Mouse (Mus musculus) R1 (cell line): ENCODE data around the gene Per1.

Experiments used
- DNase-seq: peaks from one replicate; pipeline ENCODE4 v3.0.0-alpha.2; 2018; ENCODE audit warnings: low read depth, low spot score

Per1 gene

GRCm38 (mm10) chr11:69094697-69095429 is at the start of gene Per1:
TSS of gene Per1 (plus strand) at chr11:69095217.
- DNase-seq, result peak; percentile 100

DNA sequence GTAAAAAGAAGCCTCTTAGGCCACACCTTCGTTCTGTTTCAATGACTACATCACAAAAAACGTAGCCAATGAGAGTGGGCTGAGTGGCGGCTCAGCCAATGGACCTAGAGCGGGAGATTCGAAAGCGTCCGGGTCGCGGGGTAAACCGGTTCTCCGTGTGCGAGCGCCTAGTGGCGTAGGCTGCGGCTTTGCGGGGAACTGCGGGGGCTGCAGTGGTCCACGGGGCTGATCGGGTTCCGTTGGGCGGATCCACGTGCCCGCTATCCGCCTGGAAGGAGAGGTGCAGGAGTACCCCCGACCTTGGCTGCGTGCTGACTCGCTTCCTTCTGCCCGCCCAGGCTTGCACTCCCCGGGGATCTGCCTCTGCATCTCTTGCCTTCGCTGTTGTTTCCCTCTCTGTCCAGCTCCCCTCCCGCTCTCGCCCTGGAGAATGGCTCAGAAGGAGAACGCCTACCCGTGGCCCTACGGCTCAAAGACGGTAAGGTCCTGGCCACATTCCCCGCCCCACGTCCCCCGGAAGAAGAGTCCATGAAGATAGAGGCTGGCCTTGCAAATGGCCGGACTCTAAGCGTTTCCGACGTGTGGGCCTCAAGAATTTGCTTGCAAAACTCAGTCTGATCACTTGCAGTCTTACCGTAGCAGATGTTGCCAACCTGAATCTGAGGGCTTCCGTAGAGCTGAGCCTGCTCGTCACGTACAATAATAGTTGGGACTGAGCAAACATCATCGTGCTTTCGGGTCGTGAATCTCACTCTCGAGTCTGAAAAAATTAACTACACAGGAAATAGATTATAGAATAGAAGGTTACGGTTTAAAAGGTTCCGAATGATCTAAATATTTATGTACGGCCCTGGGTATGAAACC is 49.3 kb upstream of the Per1 start, which contains the start of gene Aurkb:
Gene Aurkb, plus strand, starts transcription at position 117 of the 864 bp plus-strand sequence.
- peak; percentile 94 for DNase-seq

- DNase-seq, result no peak
Measured at GRCm38 (mm10) chr11:69046395-69046774, 48.6 kb upstream of the Per1 start.

GRCm38 (mm10) chr11:69047592-69047991 is 47.4 kb upstream of the Per1 start:
- no peak for DNase-seq

DNA sequence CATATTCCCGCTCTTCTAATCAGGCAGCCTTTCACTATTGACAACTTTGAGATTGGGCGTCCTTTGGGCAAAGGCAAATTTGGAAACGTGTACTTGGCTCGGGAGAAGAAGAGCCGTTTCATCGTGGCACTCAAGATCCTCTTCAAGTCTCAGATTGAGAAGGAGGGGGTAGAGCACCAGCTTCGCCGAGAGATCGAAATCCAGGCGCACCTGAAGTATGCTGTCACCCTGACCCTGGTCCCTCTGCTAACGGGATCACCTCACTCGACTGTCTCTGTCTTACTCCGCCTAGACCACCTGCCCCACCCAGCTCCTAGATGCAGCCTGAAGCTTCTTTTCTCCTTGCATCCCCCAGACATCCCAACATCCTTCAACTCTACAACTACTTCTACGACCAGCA is 46.9 kb upstream of the Per1 start:
- DNase-seq, result no peak

DNA sequence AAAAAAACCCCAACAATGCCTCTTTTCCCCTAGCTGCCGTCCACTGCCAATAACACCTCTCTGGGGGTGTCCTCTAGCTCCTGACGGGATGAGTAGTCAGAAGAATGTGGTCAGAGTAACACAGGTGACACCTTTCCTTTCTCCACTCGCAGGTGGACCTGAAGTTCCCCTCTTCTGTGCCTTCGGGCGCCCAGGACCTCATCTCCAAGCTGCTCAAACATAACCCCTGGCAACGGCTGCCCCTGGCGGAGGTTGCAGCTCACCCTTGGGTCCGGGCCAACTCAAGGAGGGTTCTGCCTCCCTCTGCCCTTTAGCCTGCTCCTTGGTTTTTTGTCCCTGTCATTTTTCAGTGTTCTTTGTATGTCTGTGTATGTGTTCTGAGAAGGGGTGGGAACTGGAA is 44.3 kb upstream of the Per1 start:
- DNase-seq, result no peak

GRCm38 (mm10) chr11:69051771-69052170 is 43.2 kb upstream of the Per1 start:
- DNase-seq, result no peak

DNA sequence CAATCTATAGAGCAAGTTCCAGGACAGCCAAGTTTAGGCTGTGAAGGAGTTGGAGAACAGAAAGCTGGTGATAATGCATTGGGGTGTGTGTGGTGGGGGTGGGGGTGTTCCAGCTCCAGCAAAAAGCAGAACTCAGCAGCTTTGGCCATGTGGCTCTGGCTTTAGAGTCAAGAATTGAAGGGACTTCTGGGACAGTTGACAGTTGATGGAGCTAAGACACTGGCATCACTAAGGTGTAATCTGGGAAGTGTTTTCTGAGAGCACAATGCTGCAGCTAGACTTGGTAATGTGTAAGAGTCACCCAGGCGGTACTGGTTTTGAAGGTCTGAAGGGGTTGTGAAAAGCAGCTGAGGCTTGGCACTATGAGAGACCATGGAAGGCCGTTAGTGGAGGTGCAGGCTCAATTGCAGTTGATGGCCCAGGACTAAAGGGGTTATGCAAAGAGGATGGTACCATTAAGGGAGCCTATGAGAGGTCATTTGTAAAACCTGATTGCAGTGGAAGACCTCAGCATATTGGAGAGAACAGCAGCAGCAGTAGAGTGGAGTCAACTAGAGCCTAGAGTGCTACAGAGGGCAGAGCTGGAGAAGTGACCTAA is 42.1 kb upstream of the Per1 start:
- DNase-seq, result no peak

GRCm38 (mm10) chr11:69053848-69054247 is 41.2 kb upstream of the Per1 start:
- peak; percentile 76 for DNase-seq

DNA sequence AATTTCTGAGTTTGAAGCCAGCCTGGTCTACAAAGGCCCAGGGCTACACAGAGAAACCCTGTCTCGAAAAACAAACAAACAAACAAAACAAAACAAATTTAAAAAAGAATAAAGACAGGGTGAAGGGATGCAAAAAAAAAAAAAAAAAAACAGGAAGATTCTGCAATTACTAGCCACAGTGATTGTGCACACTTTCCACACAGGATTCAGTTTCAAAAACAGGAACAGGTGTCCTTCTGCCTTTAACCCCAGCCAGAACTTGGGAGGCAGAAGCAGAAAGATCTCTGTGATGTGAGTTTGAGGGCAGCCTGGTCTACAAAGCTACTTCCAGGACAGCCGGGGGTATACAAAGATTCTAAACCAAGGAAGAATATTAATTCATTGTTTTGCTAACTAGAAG is 36.8 kb upstream of the Per1 start:
- no peak for DNase-seq

- DNase-seq, result no peak
Measured at GRCm38 (mm10) chr11:69058729-69059356, 36.2 kb upstream of the Per1 start.

DNA sequence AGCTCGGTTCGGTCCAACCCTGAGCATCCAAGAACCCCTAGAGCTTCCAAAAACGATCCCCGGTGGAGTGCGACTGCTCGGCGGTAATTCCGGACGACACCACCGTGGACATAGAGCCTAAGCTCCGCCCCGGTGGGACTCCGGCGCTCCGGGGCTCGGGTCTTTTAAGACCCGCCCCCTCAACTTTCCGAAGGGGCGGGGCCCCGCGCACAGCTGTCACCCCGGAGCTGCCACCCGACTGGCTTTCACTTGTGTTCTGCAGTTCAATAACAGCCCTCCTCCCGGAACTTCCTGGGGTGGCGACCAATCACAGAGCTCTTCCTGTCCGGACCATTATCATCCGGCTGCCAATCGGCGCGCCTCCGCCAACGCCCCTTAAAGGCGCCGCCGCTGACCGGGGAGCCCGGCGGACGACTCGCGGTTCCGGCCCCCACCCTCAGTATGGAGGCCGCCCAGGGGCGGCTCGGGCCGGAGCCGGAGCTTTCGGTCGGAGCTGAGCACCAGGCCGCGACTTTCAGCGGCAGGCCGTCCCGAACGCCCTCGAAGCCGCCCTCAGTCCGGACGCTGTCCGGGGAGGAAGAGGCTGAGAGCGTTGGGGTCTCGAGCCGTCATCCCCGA is 35.6 kb upstream of the Per1 start, which contains the start of gene Borcs6:
Gene Borcs6, plus strand, starts transcription at position 361 of the 618 bp plus-strand sequence.
- peak; percentile 99 for DNase-seq

- no peak for DNase-seq
Measured at GRCm38 (mm10) chr11:69059975-69060411, 35.0 kb upstream of the Per1 start.

DNA sequence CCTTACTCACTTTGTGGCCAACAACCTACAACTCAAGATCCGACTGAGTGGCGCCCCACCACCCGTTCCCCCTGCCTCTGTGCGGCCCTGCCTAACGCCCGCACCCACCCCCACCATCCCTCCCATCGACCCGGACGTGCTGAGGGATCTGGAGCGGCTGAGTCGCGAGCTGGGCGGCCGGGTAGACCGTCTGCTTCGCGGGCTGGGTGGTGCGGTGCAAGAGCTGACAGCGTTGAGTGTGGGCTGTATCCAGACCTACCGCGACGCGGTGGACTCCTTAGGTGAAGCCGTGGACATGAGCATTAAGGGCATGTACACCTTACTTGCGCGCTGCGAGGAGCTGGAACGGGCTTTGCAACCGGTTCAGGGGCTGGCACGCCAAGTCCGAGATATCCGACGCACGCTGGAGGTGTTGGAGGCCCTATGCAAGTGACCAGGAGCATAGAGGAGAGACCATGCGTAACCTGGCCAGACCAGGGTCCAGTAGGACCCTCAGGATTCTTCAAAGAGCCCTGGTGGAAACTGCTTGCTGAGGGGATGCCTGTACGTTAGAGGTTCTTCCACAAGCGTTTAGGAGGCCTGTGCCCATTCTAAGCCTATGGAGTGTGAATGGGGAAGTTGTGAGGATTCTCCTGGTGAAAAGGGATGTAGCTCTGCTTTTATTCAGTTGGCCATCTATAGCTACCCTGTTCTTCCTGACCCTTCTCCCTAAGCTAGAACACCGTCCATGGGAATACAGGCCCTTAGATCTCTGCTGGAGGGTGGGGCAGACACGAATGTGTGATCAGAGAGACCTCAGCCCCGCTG is 34.4 kb upstream of the Per1 start:
- DNase-seq, result no peak

DNA sequence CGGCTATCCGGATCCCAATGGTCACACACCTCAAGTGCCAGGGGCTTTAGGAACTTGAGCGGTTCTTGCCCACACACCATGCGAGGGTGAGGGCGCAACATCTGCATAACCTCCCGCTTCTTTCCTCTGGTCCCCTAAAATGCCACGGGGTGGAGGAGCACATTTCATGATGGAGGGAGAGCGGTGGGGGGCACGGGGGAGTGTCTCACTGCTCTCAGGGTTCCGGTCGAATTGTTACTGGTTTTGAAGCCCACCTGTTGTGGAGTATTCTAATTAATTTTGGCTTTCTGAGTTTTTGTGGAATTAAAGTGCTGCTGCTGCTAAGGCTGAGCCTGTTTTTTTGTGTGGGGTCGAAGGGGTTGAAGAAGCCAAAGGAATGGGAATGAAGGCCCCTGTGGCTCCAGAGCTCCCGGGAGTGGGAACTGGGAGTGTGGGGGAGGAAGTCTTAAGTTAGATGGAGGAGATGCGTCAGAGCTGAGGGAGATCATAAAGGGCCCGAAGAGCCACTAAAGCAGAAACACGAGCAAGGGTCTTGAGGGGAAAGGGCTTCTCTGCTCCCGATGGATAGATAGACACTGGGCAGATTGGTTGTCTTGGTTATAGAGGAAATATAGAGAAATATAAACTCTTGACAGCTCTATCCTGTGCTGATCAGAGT is 33.6 kb upstream of the Per1 start:
- DNase-seq, result no peak

DNA sequence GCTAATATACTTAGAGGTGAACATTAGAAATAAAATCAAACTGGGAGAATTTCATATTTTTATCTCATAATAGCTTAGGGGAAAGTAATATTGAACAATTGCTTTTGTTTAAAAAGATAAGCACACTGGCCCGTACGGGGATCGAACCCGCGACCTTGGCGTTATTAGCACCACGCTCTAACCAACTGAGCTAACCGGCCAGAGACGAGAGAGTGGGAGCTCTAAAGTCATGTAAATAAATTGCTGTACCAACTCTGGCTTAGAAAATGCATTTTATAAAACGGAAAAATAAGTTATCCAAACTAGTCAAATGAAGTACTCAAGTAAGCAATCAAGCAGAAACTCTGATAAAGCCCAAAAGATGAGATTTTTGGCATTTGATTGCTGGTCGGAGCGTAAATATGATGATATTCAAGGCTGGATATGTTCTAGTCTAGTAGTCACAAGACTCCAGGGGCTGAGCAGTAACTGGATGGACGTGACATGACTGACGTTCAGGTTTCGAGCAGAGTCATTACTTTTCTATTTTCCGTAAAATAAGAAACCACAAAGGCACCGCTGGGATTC is 32.7 kb upstream of the Per1 start:
- peak; percentile 66 for DNase-seq

GRCm38 (mm10) chr11:69062761-69063224 is 32.2 kb upstream of the Per1 start:
- peak; percentile 95 for DNase-seq

DNA sequence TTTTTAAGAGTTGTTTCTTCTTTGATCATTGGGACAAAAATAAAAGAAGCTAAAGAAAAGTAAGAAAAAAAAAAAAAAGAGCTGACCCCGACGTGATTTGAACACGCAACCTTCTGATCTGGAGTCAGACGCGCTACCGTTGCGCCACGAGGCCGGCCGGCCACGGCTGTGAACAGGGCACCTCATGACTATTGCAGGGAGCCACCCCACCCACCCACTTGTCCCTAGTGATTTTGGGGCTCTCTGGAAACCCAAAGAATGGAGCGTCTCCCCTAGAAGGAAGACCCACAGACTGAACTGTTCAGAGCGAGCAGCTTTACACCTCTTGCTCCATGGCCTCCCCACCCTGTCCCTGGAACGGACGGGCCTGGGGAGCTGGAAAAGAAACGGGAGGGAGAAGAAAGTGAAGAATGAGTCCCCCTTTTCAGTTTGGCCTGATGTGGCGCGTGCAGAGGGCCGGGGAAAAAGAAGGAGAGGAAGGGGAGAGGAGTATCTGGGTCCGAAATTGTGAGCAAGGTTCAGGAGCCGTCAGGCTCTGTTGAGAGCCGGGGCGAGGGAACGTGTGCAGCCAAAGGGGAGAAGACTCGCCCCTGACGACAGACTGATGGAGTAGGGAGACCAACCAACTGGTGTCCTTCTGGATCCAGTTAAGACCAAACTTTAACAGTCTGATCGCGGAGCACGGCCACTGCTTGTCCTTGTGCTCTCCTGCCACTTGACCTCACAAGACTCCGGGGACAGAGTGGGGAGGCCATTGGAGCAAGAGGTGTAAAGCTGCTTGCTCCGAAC is 31.4 kb upstream of the Per1 start:
- peak; percentile 83 for DNase-seq
